In the genomic region with DNA sequence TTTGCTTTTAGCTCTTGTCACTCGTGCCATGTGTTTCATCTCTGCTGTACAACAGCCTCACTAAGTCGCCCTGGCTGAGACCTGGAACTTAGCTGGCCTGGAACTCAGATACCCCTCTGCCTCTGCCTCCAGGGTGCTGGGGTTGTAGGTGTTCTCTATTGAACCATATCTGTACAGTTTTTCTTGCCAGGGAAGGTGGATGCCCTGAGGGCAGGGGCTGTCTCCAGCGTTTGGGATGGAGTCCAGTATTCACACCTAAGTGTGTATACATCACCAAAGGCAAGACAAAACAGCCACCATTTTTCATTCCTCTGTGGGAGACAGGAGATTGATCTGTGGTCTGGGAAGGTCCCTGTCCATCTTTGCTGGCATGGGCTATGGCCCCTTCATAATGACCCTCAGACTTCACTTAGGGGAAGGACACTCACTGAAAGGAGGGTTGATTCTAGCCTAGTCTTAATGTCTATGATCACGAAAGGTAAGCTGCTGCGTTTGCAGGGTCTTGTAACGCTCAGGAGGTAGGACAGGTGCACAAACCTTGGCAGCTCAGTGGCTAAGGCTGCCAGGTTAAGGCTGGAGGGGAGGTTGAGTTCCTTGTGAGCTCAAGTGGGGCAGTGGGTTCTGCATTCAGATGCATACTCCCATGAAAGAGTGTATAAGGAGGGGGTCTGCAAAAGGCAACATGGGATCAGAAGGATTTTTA, we compare ENCODE assay signal across 7 mouse cellular contexts. TPM values are rescaled to one million over a fixed set of nuclear protein-coding genes. Genes with fewer than 3 reads are reported as not detected.
DNase-seq lines count a peak whose midpoint lies in the region; ATAC-seq and TF ChIP-seq lines count a peak whose summit lies in the region.

No protein-coding gene starts in this region.

- no peaks in the 10 kb centered on the region for H3K36me3 ChIP-seq in kidney, embryonic 14.5 days (ENCODE audit: control insufficient read depth, insufficient read depth, low read length)
- H3K36me3 ChIP-seq in C2C12 (ENCODE audit: control insufficient read depth, insufficient read depth): no peaks in the 10 kb centered on the region
- H3K36me3 ChIP-seq in MEL (ENCODE audit: control insufficient read depth in 1 of 2, insufficient read depth in 2 of 2, low read length in 2 of 2): no peaks in the 10 kb centered on the region; a peak in 2 of 4 replicates
- H3K36me3 ChIP-seq in liver, embryonic 12.5 days: no peaks in the 10 kb centered on the region
- no peaks in the 10 kb centered on the region for H3K36me3 ChIP-seq in midbrain, embryonic 13.5 days

- WGBS in kidney, embryonic 14.5 days: 80% methylated on average over 6 of the region's 6 CpGs
- 76% methylated on average over 6 of the region's 6 CpGs for WGBS in liver, embryonic 12.5 days (ENCODE audit: insufficient replicate concordance)
- WGBS in midbrain, embryonic 13.5 days: 83% methylated on average over 6 of the region's 6 CpGs

- no peak overlapping the region for H3K27ac ChIP-seq in kidney, embryonic 14.5 days (ENCODE audit: low read depth, low read length)
- H3K27ac ChIP-seq in MEL (ENCODE audit: control insufficient read depth, low read depth, low read length): no peak overlapping the region
- no peak overlapping the region for H3K27ac ChIP-seq in liver, embryonic 12.5 days
- H3K27ac ChIP-seq in midbrain, embryonic 13.5 days: no peak overlapping the region

- H3K79me3 ChIP-seq in C2C12 (ENCODE audit: low read depth): no peaks in the 10 kb centered on the region

- H3K4me1 ChIP-seq in kidney, embryonic 14.5 days (ENCODE audit: control insufficient read depth, insufficient read depth, low read length): no peaks in the 10 kb centered on the region
- H3K4me1 ChIP-seq in MEL (ENCODE audit: control insufficient read depth in 1 of 2, insufficient read depth in 2 of 2, low read length in 2 of 2): peaks cover 11% of the 10 kb centered on the region in 2 experiments
- H3K4me1 ChIP-seq in liver, embryonic 12.5 days: peaks cover 9% of the 10 kb centered on the region; the same call in 1 of the 2 replicates
- H3K4me1 ChIP-seq in midbrain, embryonic 13.5 days (replicated peaks): 0 out of 2 replicates have a peak, but pooled peaks cover 2% of the 10 kb centered on the region

- no peak for TF ChIP-seq POLR2A in MEL (IDR thresholded peaks at IDR 0.05; ENCODE audit: control insufficient read depth in 1 of 2, insufficient read depth in 1 of 2, low read depth in 1 of 2, low read length in 2 of 2, poor library complexity in 1 of 2)

- ATAC-seq in kidney, embryonic 14.5 days (ENCODE audit: low FRiP score, low TSS enrichment): no peak
- no peak for ATAC-seq in liver, embryonic 12.5 days
- no peak for ATAC-seq in erythroid progenitor cell, adult 5-6 weeks (replicated peaks; ENCODE audit: low FRiP score, poor library complexity, severe bottlenecking)
- ATAC-seq in midbrain, embryonic 13.5 days: no peak

- peak overlapping the region; percentile 12 for H3ac ChIP-seq in C2C12 (ENCODE audit: control insufficient read depth, insufficient read length, low read depth)

- no peaks in the 10 kb centered on the region for H3K9me3 ChIP-seq in kidney, embryonic 14.5 days (ENCODE audit: control insufficient read depth, low read length)
- no peaks in the 10 kb centered on the region for H3K9me3 ChIP-seq in MEL (replicated peaks; ENCODE audit: insufficient read depth, low read length)
- no peaks in the 10 kb centered on the region for H3K9me3 ChIP-seq in liver, embryonic 12.5 days (replicated peaks)
- no peaks in the 10 kb centered on the region for H3K9me3 ChIP-seq in midbrain, embryonic 13.5 days

- no peak overlapping the region for H3K4me2 ChIP-seq in kidney, embryonic 14.5 days (replicated peaks; ENCODE audit: low read depth, low read length)
- H3K4me2 ChIP-seq in liver, embryonic 12.5 days: peak overlapping the region; percentile 78
- H3K4me2 ChIP-seq in midbrain, embryonic 13.5 days (replicated peaks): no peak overlapping the region

- no peak; a peak in 1 of 4 replicates for TF ChIP-seq EP300 in MEL (IDR thresholded peaks at IDR 0.05; ENCODE audit: low read depth in 1 of 2, low read length in 2 of 2)

- peak overlapping the region; percentile 54; the same call in 1 of the 2 replicates for H3K9ac ChIP-seq in kidney, embryonic 14.5 days (ENCODE audit: low read depth, low read length)
- H3K9ac ChIP-seq in MEL (ENCODE audit: control insufficient read depth, low read depth, low read length, poor library complexity, severe bottlenecking): 0 out of 2 replicates have a peak overlapping the region, but pooled peaks have one; percentile 63
- H3K9ac ChIP-seq in liver, embryonic 12.5 days: no peak overlapping the region
- no peak overlapping the region for H3K9ac ChIP-seq in midbrain, embryonic 13.5 days (replicated peaks)

- TF ChIP-seq RAD21 in MEL (IDR thresholded peaks at IDR 0.05; ENCODE audit: low read depth, low read length): no peak

- DNase-seq in kidney, adult 8-10 months: no peak
- peak; percentile 25 for DNase-seq in MEL (ENCODE audit: low read depth, low spot score)

- 0 out of 2 replicates have a peak, but pooled peaks cover 3% of the 10 kb centered on the region for H3K27me3 ChIP-seq in kidney, embryonic 14.5 days (ENCODE audit: control insufficient read depth, insufficient read depth, low read length)
- H3K27me3 ChIP-seq in C2C12 (ENCODE audit: control insufficient read depth, insufficient read depth, insufficient read length): no peaks in the 10 kb centered on the region
- H3K27me3 ChIP-seq in MEL (ENCODE audit: control insufficient read depth in 1 of 2, insufficient read depth in 2 of 2, low read length in 2 of 2): no peaks in the 10 kb centered on the region
- no peaks in the 10 kb centered on the region; the same call in 1 of the 2 replicates for H3K27me3 ChIP-seq in liver, embryonic 12.5 days (replicated peaks)
- peaks cover 9% of the 10 kb centered on the region for H3K27me3 ChIP-seq in midbrain, embryonic 13.5 days

- peak overlapping the region; percentile 49; the same call in 1 of the 2 replicates for H3K4me3 ChIP-seq in kidney, embryonic 14.5 days (ENCODE audit: low read length)
- H3K4me3 ChIP-seq in C2C12 (ENCODE audit: insufficient read depth, poor library complexity, severe bottlenecking) (peak overlapping the region; percentile 46), MEL (ENCODE audit: control insufficient read depth in 1 of 2, insufficient read depth in 1 of 2, low read depth in 2 of 2, low read length in 2 of 2) (peak overlapping the region; percentile 66 to 94)
- H3K4me3 ChIP-seq in liver, embryonic 12.5 days: peak overlapping the region; percentile 65; the same call in 1 of the 2 replicates
- H3K4me3 ChIP-seq in midbrain, embryonic 13.5 days (replicated peaks): no peak overlapping the region

- no peak for TF ChIP-seq CTCF in C2C12 (IDR thresholded peaks at IDR 0.05; ENCODE audit: control insufficient read depth, insufficient read depth, insufficient read length)
- no peak for TF ChIP-seq CTCF in MEL (IDR thresholded peaks at IDR 0.05 in 2 of 3, conservative IDR thresholded peaks at IDR 0.05 in 1 of 3; ENCODE audit: control insufficient read depth in 1 of 3, insufficient read depth in 1 of 3, low read depth in 2 of 3, low read length in 3 of 3, poor library complexity in 1 of 3, severe bottlenecking in 1 of 3)

- H3K79me2 ChIP-seq in C2C12 (ENCODE audit: control insufficient read depth, insufficient read depth): no peaks in the 10 kb centered on the region
- no peaks in the 10 kb centered on the region for H3K79me2 ChIP-seq in MEL (ENCODE audit: control insufficient read depth, insufficient read depth, low read length, poor library complexity)

TF ChIP-seq in C2C12, 6 proteins besides CTCF, POLR2A, EP300 and RAD21:
- TF ChIP-seq CEBPB (IDR thresholded peaks at IDR 0.05; ENCODE audit: low read depth) (no peak), FOSL1 (IDR thresholded peaks at IDR 0.05; ENCODE audit: insufficient read depth, low read length, poor library complexity, severe bottlenecking) (no peak), USF1 (IDR thresholded peaks at IDR 0.05; ENCODE audit: low read depth) (no peak), MYOD1 (IDR thresholded peaks at IDR 0.05; ENCODE audit: control insufficient read depth, insufficient read length, low read depth) (no peak), MAX (IDR thresholded peaks at IDR 0.05) (no peak), MYOG (IDR thresholded peaks at IDR 0.05; ENCODE audit: control insufficient read depth, extremely low read depth, insufficient read length) (no peak)
TF ChIP-seq in C2C12: peak in this region for 0.

TF ChIP-seq in MEL, 35 proteins besides CTCF, POLR2A, EP300 and RAD21 (continues in another document):
- TF ChIP-seq RCOR1 (IDR thresholded peaks at IDR 0.05; ENCODE audit: low read depth, low read length) (no peak), SMC3 (IDR thresholded peaks at IDR 0.05; ENCODE audit: low read depth, low read length) (no peak), NRF1 (IDR thresholded peaks at IDR 0.05; ENCODE audit: insufficient read depth, low read depth, low read length, poor library complexity, severe bottlenecking) (no peak), POLR2AphosphoS5 (IDR thresholded peaks at IDR 0.05; ENCODE audit: borderline replicate concordance, low read depth, low read length) (no peak), KAT2A (conservative IDR thresholded peaks at IDR 0.05; ENCODE audit: low read depth, low read length) (no peak)

RNA-seq across cellular contexts. Expression of gene Gm12216, which starts 0.8 kb away (rescaled TPM):
- polyA plus RNA-seq in kidney, embryonic 14.5 days (2014; fragmentation: Nextera tagmentation; extraction: Ambion mirVana): 1.1 TPM in 2 replicates
- 0.49 TPM for polyA plus RNA-seq in C2C12 (2012; fragmentation: generic; extraction: Trizol)
- not detected in 2 replicates for total RNA-seq in MEL (2012; rRNA removed)
- polyA plus RNA-seq in MEL (2012; ENCODE audit: insufficient read depth in 1 of 2, insufficient read length in 2 of 2, low read depth in 1 of 2, low replicate concordance in 2 of 2, missing spikeins in 1 of 2): not detected
- 0.30 and 0.83 TPM in 2 replicates for polyA plus RNA-seq in liver, embryonic 12.5 days (2016; fragmentation: Nextera tagmentation; extraction: Ambion mirVana)
- not detected in 2 replicates for total RNA-seq in erythroid progenitor cell, adult 5-6 weeks (2015; ENCODE audit: low replicate concordance)
- 0.51 TPM in 1 of 2 replicates, not detected in the other for total RNA-seq in erythroid progenitor cell, adult 5-6 weeks (2017; ENCODE audit: low replicate concordance)
- polyA plus RNA-seq in midbrain, embryonic 13.5 days (2015; fragmentation: Nextera tagmentation; extraction: Ambion mirVana): 0.40 TPM in 1 of 2 replicates, not detected in the other

RNA-seq across cellular contexts. Expression of gene Slc22a5, which starts 33.3 kb away (rescaled TPM):
- polyA plus RNA-seq in kidney, embryonic 14.5 days (2014; fragmentation: Nextera tagmentation; extraction: Ambion mirVana): 8.6 and 12.9 TPM in 2 replicates
- polyA plus RNA-seq in C2C12 (2012; fragmentation: generic; extraction: Trizol) (2.9 TPM), MEL (2012; ENCODE audit: insufficient read depth in 1 of 2, insufficient read length in 2 of 2, low read depth in 1 of 2, low replicate concordance in 2 of 2, missing spikeins in 1 of 2) (10 to 100 TPM in 1 of 2 experiments, not detected in 1; 12.5 TPM)
- 10.2 and 11.8 TPM in 2 replicates for total RNA-seq in MEL (2012; rRNA removed)
- 2.4 and 3.3 TPM in 2 replicates for polyA plus RNA-seq in liver, embryonic 12.5 days (2016; fragmentation: Nextera tagmentation; extraction: Ambion mirVana)
- 2.1 and 3.2 TPM in 2 replicates for total RNA-seq in erythroid progenitor cell, adult 5-6 weeks (2015; ENCODE audit: low replicate concordance)
- total RNA-seq in erythroid progenitor cell, adult 5-6 weeks (2017; ENCODE audit: low replicate concordance): 3.2 and 3.7 TPM in 2 replicates
- 8.0 and 8.1 TPM in 2 replicates for polyA plus RNA-seq in midbrain, embryonic 13.5 days (2015; fragmentation: Nextera tagmentation; extraction: Ambion mirVana)

Comparison
In these comparisons a context has a peak if more than half of its experiments do, and no peak if none do; other contexts are left out.
1. H3K9ac ChIP-seq: peak in kidney, embryonic 14.5 days (single experiment) and MEL (single experiment); none in liver, embryonic 12.5 days (single experiment) and midbrain, embryonic 13.5 days (single experiment).